8 mouse cellular contexts compared by ENCODE assay signal in genomic region chr10:91229518-91229961, GRCm38 (mm10). TPM values are rescaled to one million over a fixed set of nuclear protein-coding genes. Genes with fewer than 3 reads are reported as not detected.
DNase-seq lines count a peak whose midpoint lies in the region; ATAC-seq and TF ChIP-seq lines count a peak whose summit lies in the region.

No protein-coding gene starts in this region.

- H3K9ac ChIP-seq in heart, embryonic 11.5 days (ENCODE audit: low read depth, low read length) = peak overlapping the region; percentile 39; the same call in 1 of the 2 replicates
- no peak overlapping the region for H3K9ac ChIP-seq in limb, embryonic 11.5 days (ENCODE audit: low read length)

- H3K36me3 ChIP-seq in kidney, adult 2 months (ENCODE audit: control insufficient read depth, insufficient read depth, low read length) = no peaks in the 10 kb centered on the region
- no peaks in the 10 kb centered on the region for H3K36me3 ChIP-seq in heart, embryonic 11.5 days (ENCODE audit: control insufficient read depth, insufficient read depth, low read length)
- H3K36me3 ChIP-seq in limb, embryonic 11.5 days (ENCODE audit: control insufficient read depth, insufficient read depth, low read length) = no peaks in the 10 kb centered on the region

- H3K4me3 ChIP-seq in kidney, adult 2 months (ENCODE audit: insufficient read depth, low read depth, low read length) = no peak overlapping the region
- H3K4me3 ChIP-seq in heart, embryonic 11.5 days (ENCODE audit: low read depth, low read length) = no peak overlapping the region
- no peak overlapping the region for H3K4me3 ChIP-seq in limb, embryonic 11.5 days (ENCODE audit: low read depth, low read length)
- peak overlapping the region; percentile 21 for H3K4me3 ChIP-seq in olfactory bulb, adult 2 months (ENCODE audit: insufficient read depth, low read depth, low read length)

- 34% methylated on average over 7 of the region's 7 CpGs for WGBS in kidney, adult 2 months
- WGBS in heart, embryonic 11.5 days (ENCODE audit: insufficient replicate concordance) = 28% methylated on average over 7 of the region's 7 CpGs
- WGBS in limb, embryonic 11.5 days = 14% methylated on average over 7 of the region's 7 CpGs
- WGBS in olfactory bulb, adult 2 months = 6% methylated on average over 7 of the region's 7 CpGs

- H3K27ac ChIP-seq in kidney, adult 2 months (ENCODE audit: insufficient read depth, low read depth, low read length) = no peak overlapping the region
- peak overlapping the region; percentile 65; the same call in 1 of the 2 replicates for H3K27ac ChIP-seq in heart, embryonic 11.5 days (ENCODE audit: low read depth, low read length)
- H3K27ac ChIP-seq in limb, embryonic 11.5 days (replicated peaks; ENCODE audit: low read depth, low read length) = peak overlapping the region; percentile 52
- peak overlapping the region; percentile 84 for H3K27ac ChIP-seq in olfactory bulb, adult 2 months (ENCODE audit: insufficient read depth, low read depth, low read length)

- no peak for TF ChIP-seq POLR2A in kidney, adult 2 months (IDR thresholded peaks at IDR 0.05; ENCODE audit: low read depth, low read length)
- no peak for TF ChIP-seq POLR2A in olfactory bulb, adult 2 months (IDR thresholded peaks at IDR 0.05; ENCODE audit: insufficient read depth, low read depth, low read length)

- no peak; the same call in 1 of the 2 replicates for ATAC-seq in heart, embryonic 11.5 days (replicated peaks; ENCODE audit: insufficient number of reproducible peaks, low FRiP score, low TSS enrichment)
- peak; percentile 79 for ATAC-seq in limb, embryonic 11.5 days (ENCODE audit: insufficient number of reproducible peaks, low FRiP score, low TSS enrichment, low read depth)

- H3K27me3 ChIP-seq in kidney, adult 2 months (replicated peaks; ENCODE audit: control insufficient read depth, insufficient read depth, low read length) = no peaks in the 10 kb centered on the region
- H3K27me3 ChIP-seq in heart, embryonic 11.5 days (ENCODE audit: control insufficient read depth, insufficient read depth, low read length) = no peaks in the 10 kb centered on the region
- H3K27me3 ChIP-seq in limb, embryonic 11.5 days (ENCODE audit: control insufficient read depth, insufficient read depth, low read length) = no peaks in the 10 kb centered on the region

- H3K9me3 ChIP-seq in heart, embryonic 11.5 days (replicated peaks; ENCODE audit: control insufficient read depth, low read length) = no peaks in the 10 kb centered on the region
- H3K9me3 ChIP-seq in limb, embryonic 11.5 days (ENCODE audit: control insufficient read depth, low read length) = no peaks in the 10 kb centered on the region

- DNase-seq in kidney, postnatal 4 days = peak; percentile 47 to 63
- DNase-seq in kidney, adult 2 months = no peak
- peak; percentile 10 for DNase-seq in cerebellum, adult 9-11 months
- DNase-seq in limb, embryonic 11.5 days (ENCODE audit: low spot score) = peak; percentile 77
- DNase-seq in thymus, adult 18-20 months = no peak
- DNase-seq in urinary bladder, postnatal 10 days (ENCODE audit: low spot score) = no peak

- 0 out of 2 replicates have a peak overlapping the region, but pooled peaks have one; percentile 4 for H3K4me2 ChIP-seq in heart, embryonic 11.5 days
- peak overlapping the region; percentile 11; the same call in 1 of the 2 replicates for H3K4me2 ChIP-seq in limb, embryonic 11.5 days (ENCODE audit: low read depth, severe bottlenecking)

- no peak for TF ChIP-seq CTCF in kidney, adult 2 months (conservative IDR thresholded peaks at IDR 0.05; ENCODE audit: insufficient read depth, insufficient read length, low read depth, low read length)
- TF ChIP-seq CTCF in olfactory bulb, adult 2 months (IDR thresholded peaks at IDR 0.05; ENCODE audit: insufficient read depth, low read depth, low read length) = no peak

- no peaks in the 10 kb centered on the region for H3K4me1 ChIP-seq in kidney, adult 2 months (ENCODE audit: control insufficient read depth, insufficient read depth, low read length)
- peaks cover 12% of the 10 kb centered on the region for H3K4me1 ChIP-seq in heart, embryonic 11.5 days (ENCODE audit: control insufficient read depth, insufficient read depth, low read length)
- H3K4me1 ChIP-seq in limb, embryonic 11.5 days (ENCODE audit: control insufficient read depth, insufficient read depth, low read length) = peaks cover 14% of the 10 kb centered on the region
- H3K4me1 ChIP-seq in olfactory bulb, adult 2 months (ENCODE audit: control insufficient read depth, insufficient read depth, low read length) = peaks cover 6% of the 10 kb centered on the region

RNA-seq across cellular contexts. Expression of gene Tmpo, which starts 48.4 kb away (rescaled TPM):
- polyA plus RNA-seq in kidney, adult 2 months (2012; rRNA removed) = 20.0 and 21.1 TPM in 2 replicates
- 162 and 170 TPM in 2 replicates for polyA plus RNA-seq in heart, embryonic 11.5 days (2014; fragmentation: Nextera tagmentation; extraction: Ambion mirVana)
- polyA plus RNA-seq in limb, embryonic 11.5 days (2014; fragmentation: Nextera tagmentation; extraction: Ambion mirVana) = 359 and 371 TPM in 2 replicates
- 183 and 204 TPM in 2 replicates for polyA plus RNA-seq in olfactory bulb, adult 2 months (2012; ENCODE audit: insufficient read depth, insufficient read length, low replicate concordance, missing spikeins)

Comparison
In these comparisons a context has a peak if more than half of its experiments do, and no peak if none do; other contexts are left out.
1. DNase-seq: peak in kidney, postnatal 4 days (2 of 2), cerebellum, adult 9-11 months (single experiment) and limb, embryonic 11.5 days (single experiment); none in kidney, adult 2 months (single experiment), thymus, adult 18-20 months (0 of 2) and urinary bladder, postnatal 10 days (single experiment).